Comparison of ENCODE assay signal across 12 mouse cellular contexts in the genomic region with DNA sequence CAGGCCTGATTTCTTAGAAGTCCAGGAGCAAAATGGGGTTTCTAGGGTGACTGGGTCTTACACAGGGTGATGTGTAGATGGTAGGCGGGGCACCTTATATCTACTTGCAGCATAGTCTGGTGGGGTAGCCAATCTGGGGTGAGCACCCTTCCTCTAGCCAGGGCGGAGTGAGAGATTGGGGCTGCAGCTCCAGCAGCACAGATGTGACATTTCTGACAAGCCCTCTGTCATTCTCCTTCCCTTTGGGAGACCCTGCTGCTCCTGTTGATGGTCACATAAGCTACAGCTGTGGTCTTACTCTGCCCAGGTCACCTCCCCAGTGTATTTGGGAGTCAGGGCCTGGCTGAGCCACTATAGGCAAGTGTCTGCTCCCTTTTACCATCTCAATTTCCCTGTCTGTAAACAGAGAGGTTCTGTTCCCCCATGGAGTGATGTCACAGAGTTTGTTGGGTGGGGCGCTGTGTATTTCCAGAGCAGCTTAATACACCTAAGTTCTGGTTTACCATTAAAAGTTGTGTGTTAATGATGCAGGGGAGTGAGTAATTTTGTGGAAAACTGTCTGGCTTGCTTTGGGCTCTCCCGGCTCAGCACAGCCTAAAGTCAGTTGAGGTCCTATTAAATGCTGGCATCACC. TPM values are rescaled to one million over a fixed set of nuclear protein-coding genes. Genes with fewer than 3 reads are reported as not detected.
A peak's percentile ranks its signal among the peaks of the same experiment; 100 is the strongest.
DNase-seq lines count a peak whose midpoint lies in the region; ATAC-seq and TF ChIP-seq lines count a peak whose summit lies in the region.
"Had no signal": no experiment of that assay in that cellular context is flagged by ENCODE, and none has a peak within 500 bp of the region (broad histone marks: within the 10 kb centered on the region; RNA-seq: fewer than 3 reads in every experiment).

No protein-coding gene starts in this region.

- peak overlapping the region; percentile 47 for H3K27ac ChIP-seq in heart, adult 2 months
- no peak overlapping the region for H3K27ac ChIP-seq in MEL (ENCODE audit: control insufficient read depth, low read depth, low read length)
- H3K27ac ChIP-seq: midbrain, embryonic 15.5 days had no signal

- intact Hi-C loops in heart, adult 2 months (cut with DNase I): no loop called here
- intact Hi-C loops in left cerebral cortex, postnatal 25 days (cut with DNase I): no loop called here

- peaks cover 4% of the 10 kb centered on the region; the same call in 1 of the 2 replicates for H3K36me3 ChIP-seq in heart, adult 2 months (ENCODE audit: control insufficient read depth, insufficient read depth, low read length)
- H3K36me3 ChIP-seq in MEL (ENCODE audit: control insufficient read depth in 1 of 2, insufficient read depth in 2 of 2, low read length in 2 of 2): peaks cover 0 to 11% of the 10 kb centered on the region in 2 experiments; a peak in 2 of 4 replicates
- H3K36me3 ChIP-seq: midbrain, embryonic 15.5 days had no signal

- H3K9ac ChIP-seq in heart, adult 2 months (ENCODE audit: low read depth, low read length): no peak overlapping the region
- H3K9ac ChIP-seq in MEL (ENCODE audit: control insufficient read depth, low read depth, low read length, poor library complexity, severe bottlenecking): no peak overlapping the region
- H3K9ac ChIP-seq: midbrain, embryonic 15.5 days had no signal

- peaks cover 7% of the 10 kb centered on the region; the same call in 1 of the 2 replicates for H3K79me2 ChIP-seq in heart, adult 2 months (replicated peaks; ENCODE audit: control insufficient read depth, insufficient read depth, low read length)
- no peaks in the 10 kb centered on the region for H3K79me2 ChIP-seq in MEL (ENCODE audit: control insufficient read depth, insufficient read depth, low read length, poor library complexity)

- no peaks in the 10 kb centered on the region for H3K27me3 ChIP-seq in heart, adult 2 months (ENCODE audit: control insufficient read depth, insufficient read depth, low read length)
- peaks cover 4 to 9% of the 10 kb centered on the region in 2 experiments for H3K27me3 ChIP-seq in MEL (ENCODE audit: control insufficient read depth in 1 of 2, insufficient read depth in 2 of 2, low read length in 2 of 2)
- H3K27me3 ChIP-seq: midbrain, embryonic 15.5 days had no signal

- peaks cover 37% of the 10 kb centered on the region for H3K4me1 ChIP-seq in heart, adult 2 months (ENCODE audit: control insufficient read depth, insufficient read depth, low read length)
- peaks cover 4 to 16% of the 10 kb centered on the region in 2 experiments; a peak in 3 of 4 replicates for H3K4me1 ChIP-seq in MEL (ENCODE audit: control insufficient read depth in 1 of 2, insufficient read depth in 2 of 2, low read length in 2 of 2)

- no peak for DNase-seq in heart, adult 2 months
- no peak for DNase-seq in heart, adult 8-10 months (ENCODE audit: low spot score)
- peak; percentile 63 for DNase-seq in MEL (ENCODE audit: low read depth, low spot score)
- no peak for DNase-seq in left cerebral cortex, postnatal 25 days (ENCODE audit: low spot score in 2 of 2)
- DNase-seq in layer of hippocampus, postnatal 10 days (ENCODE audit: low spot score in 2 of 2): no peak
- no peak for DNase-seq in frontal cortex, postnatal 14 days (ENCODE audit: low spot score in 2 of 2)
- DNase-seq: adrenal gland, adult 8-10 months; B cell, adult 2 months; lung, adult 2 months had no signal

- no peaks in the 10 kb centered on the region for H3K9me3 ChIP-seq in MEL (replicated peaks; ENCODE audit: insufficient read depth, low read length)
- H3K9me3 ChIP-seq: midbrain, embryonic 15.5 days had no signal

- no peak for TF ChIP-seq EP300 in heart, adult 2 months (IDR thresholded peaks at IDR 0.05; ENCODE audit: insufficient read depth, low read depth, low read length)
- peak; percentile 32 to 75 for TF ChIP-seq EP300 in MEL (IDR thresholded peaks at IDR 0.05; ENCODE audit: low read depth in 1 of 2, low read length in 2 of 2)

- TF ChIP-seq POLR2A in heart, adult 2 months (IDR thresholded peaks at IDR 0.05; ENCODE audit: insufficient read depth, low read depth, low read length): no peak
- no peak for TF ChIP-seq POLR2A in MEL (IDR thresholded peaks at IDR 0.05; ENCODE audit: control insufficient read depth in 1 of 2, insufficient read depth in 1 of 2, low read depth in 1 of 2, low read length in 2 of 2, poor library complexity in 1 of 2)

- TF ChIP-seq RAD21 in MEL (IDR thresholded peaks at IDR 0.05; ENCODE audit: low read depth, low read length): no peak

- WGBS in heart, adult 2 months: 88% methylated on average over 4 of the region's 4 CpGs

- ATAC-seq in erythroid progenitor cell, adult 5-6 weeks (replicated peaks; ENCODE audit: low FRiP score, poor library complexity, severe bottlenecking): peak; percentile 88
- ATAC-seq in megakaryocyte progenitor cell, adult 5-6 weeks (replicated peaks; ENCODE audit: poor library complexity): peak; percentile 87
- ATAC-seq: midbrain, embryonic 15.5 days had no signal

- H3K4me3 ChIP-seq in heart, adult 2 months: no peak overlapping the region
- no peak overlapping the region for H3K4me3 ChIP-seq in MEL (ENCODE audit: control insufficient read depth in 1 of 2, insufficient read depth in 1 of 2, low read depth in 2 of 2, low read length in 2 of 2)
- H3K4me3 ChIP-seq: midbrain, embryonic 15.5 days had no signal

- no peak for TF ChIP-seq CTCF in heart, adult 2 months (IDR thresholded peaks at IDR 0.05)
- TF ChIP-seq CTCF in MEL (IDR thresholded peaks at IDR 0.05 in 2 of 3, conservative IDR thresholded peaks at IDR 0.05 in 1 of 3; ENCODE audit: control insufficient read depth in 1 of 3, insufficient read depth in 1 of 3, low read depth in 2 of 3, low read length in 3 of 3, poor library complexity in 1 of 3, severe bottlenecking in 1 of 3): no peak

TF ChIP-seq in MEL, 35 proteins besides CTCF, POLR2A, EP300 and RAD21:
- TF ChIP-seq ETS1 (IDR thresholded peaks at IDR 0.05; ENCODE audit: low read depth, low read length) (no peak), GATA1 (IDR thresholded peaks at IDR 0.05; ENCODE audit: low read depth, low read length) (peak; percentile 52; the same call in 1 of the 2 replicates), KAT2A (conservative IDR thresholded peaks at IDR 0.05; ENCODE audit: low read depth, low read length) (no peak), ZKSCAN1 (IDR thresholded peaks at IDR 0.05; ENCODE audit: low read depth, low read length) (no peak), MEF2A (IDR thresholded peaks at IDR 0.05; ENCODE audit: extremely low read depth, insufficient replicate concordance, low read depth, low read length, poor library complexity, severe bottlenecking) (no peak), TAL1 (IDR thresholded peaks at IDR 0.05; ENCODE audit: low read length) (peak; percentile 81), MAFK (IDR thresholded peaks at IDR 0.05; ENCODE audit: borderline replicate concordance, low read depth, low read length) (no peak), TCF12 (IDR thresholded peaks at IDR 0.05; ENCODE audit: low read depth, low read length) (peak; percentile 66; the same call in 1 of the 2 replicates), MYB (IDR thresholded peaks at IDR 0.05; ENCODE audit: low read depth, low read length) (no peak), HCFC1 (IDR thresholded peaks at IDR 0.05; ENCODE audit: low read depth, low read length) (no peak)
TF ChIP-seq in MEL: peak in this region for 3.

RNA-seq across cellular contexts. Expression of a gene that starts 6.0 kb away (rescaled TPM):
- 10 to 100 TPM; 23.0 to 28.1 TPM for total RNA-seq in heart, adult 2 months (2021)
- 34.8 and 39.8 TPM in 2 replicates for polyA plus RNA-seq in heart, adult 2 months (2012; rRNA removed)
- 10 to 100 TPM; 14.5 to 18.6 (median 15.7) TPM for total RNA-seq in heart, adult 8-10 months (2022)
- total RNA-seq in MEL (2012; rRNA removed): 1.9 and 2.2 TPM in 2 replicates
- polyA plus RNA-seq in MEL (2012; ENCODE audit: insufficient read depth in 1 of 2, insufficient read length in 2 of 2, low read depth in 1 of 2, low replicate concordance in 2 of 2, missing spikeins in 1 of 2): 1 to 10 TPM in 1 of 2 experiments, not detected in 1; 5.5 TPM
- total RNA-seq in erythroid progenitor cell, adult 5-6 weeks (2015; ENCODE audit: low replicate concordance): 207 and 218 TPM in 2 replicates
- 251 and 312 TPM in 2 replicates for total RNA-seq in erythroid progenitor cell, adult 5-6 weeks (2017; ENCODE audit: low replicate concordance)
- 4.6 and 5.7 TPM in 2 replicates for total RNA-seq in megakaryocyte progenitor cell, adult 5-6 weeks (2015)
- 7.8 and 8.7 TPM in 2 replicates for total RNA-seq in megakaryocyte progenitor cell, adult 5-6 weeks (2017)
- total RNA-seq in left cerebral cortex, postnatal 25 days (2021): 10 to 100 TPM; 67.7 to 73.5 TPM
- total RNA-seq in layer of hippocampus, postnatal 10 days (2021): 10 to 100 TPM; 68.0 to 74.6 TPM
